Mouse (Mus musculus): ENCODE data around the gene Nat9.

Gene Nat9

GRCm38 (mm10) chr11:115179191-115179590 lies 8.5 kb downstream of the Nat9 start:
- Histone ChIP-seq H3K9me3 (ENCODE audit: low read length) (no peaks in the 10 kb centered on the region), H3K27me3 (ENCODE audit: insufficient read depth, low read length) (no peaks in the 10 kb centered on the region), H3K4me3 (replicated peaks; ENCODE audit: low read length) (no peak overlapping the region), H3K36me3 (ENCODE audit: insufficient read depth, low read length) (peaks cover 76% of the 10 kb centered on the region), H3K4me1 (replicated peaks; ENCODE audit: low read depth, low read length) (peaks cover 60% of the 10 kb centered on the region)
- TF ChIP-seq CTCF (conservative IDR thresholded peaks at IDR 0.05; ENCODE audit: low read length), result no peak
- no peak for TF ChIP-seq NANOG (IDR thresholded peaks at IDR 0.05; ENCODE audit: borderline replicate concordance, low read length)
- TF ChIP-seq POU5F1 (IDR thresholded peaks at IDR 0.05; ENCODE audit: borderline replicate concordance, low read length), result no peak

- TF ChIP-seq POU5F1 (IDR thresholded peaks at IDR 0.05; ENCODE audit: borderline replicate concordance, low read length) (no peak), NANOG (IDR thresholded peaks at IDR 0.05; ENCODE audit: borderline replicate concordance, low read length) (no peak), CTCF (conservative IDR thresholded peaks at IDR 0.05; ENCODE audit: low read length) (no peak)
- Histone ChIP-seq H3K27me3 (ENCODE audit: insufficient read depth, low read length) (no peaks in the 10 kb centered on the region), H3K4me3 (replicated peaks; ENCODE audit: low read length) (no peak overlapping the region), H3K9me3 (ENCODE audit: low read length) (no peaks in the 10 kb centered on the region), H3K36me3 (ENCODE audit: insufficient read depth, low read length) (peaks cover 75% of the 10 kb centered on the region), H3K4me1 (replicated peaks; ENCODE audit: low read depth, low read length) (peaks cover 64% of the 10 kb centered on the region)
These were observed 8.9 kb downstream of the Nat9 start for GRCm38 (mm10) chr11:115178766-115179165.

GRCm38 (mm10) chr11:115177559-115178195 lies 10.0 kb downstream of the Nat9 start:
- peaks cover 65% of the 10 kb centered on the region for H3K36me3 ChIP-seq (ENCODE audit: insufficient read depth, low read length)
- H3K9me3 ChIP-seq (ENCODE audit: low read length), result no peaks in the 10 kb centered on the region
- TF ChIP-seq CTCF (conservative IDR thresholded peaks at IDR 0.05; ENCODE audit: low read length), result no peak
- TF ChIP-seq POU5F1 (IDR thresholded peaks at IDR 0.05; ENCODE audit: borderline replicate concordance, low read length), result no peak
- no peak for TF ChIP-seq NANOG (IDR thresholded peaks at IDR 0.05; ENCODE audit: borderline replicate concordance, low read length)
- H3K4me3 ChIP-seq (replicated peaks; ENCODE audit: low read length), result no peak overlapping the region
- no peaks in the 10 kb centered on the region for H3K27me3 ChIP-seq (ENCODE audit: insufficient read depth, low read length)
- H3K4me1 ChIP-seq (replicated peaks; ENCODE audit: low read depth, low read length), result peaks cover 73% of the 10 kb centered on the region

- peaks cover 75% of the 10 kb centered on the region for H3K4me1 ChIP-seq (replicated peaks; ENCODE audit: low read depth, low read length)
- peaks cover 60% of the 10 kb centered on the region for H3K36me3 ChIP-seq (ENCODE audit: insufficient read depth, low read length)
- H3K9me3 ChIP-seq (ENCODE audit: low read length), result no peaks in the 10 kb centered on the region
- no peaks in the 10 kb centered on the region for H3K27me3 ChIP-seq (ENCODE audit: insufficient read depth, low read length)
- TF ChIP-seq CTCF (conservative IDR thresholded peaks at IDR 0.05; ENCODE audit: low read length), result no peak
- TF ChIP-seq POU5F1 (IDR thresholded peaks at IDR 0.05; ENCODE audit: borderline replicate concordance, low read length), result no peak
- no peak for TF ChIP-seq NANOG (IDR thresholded peaks at IDR 0.05; ENCODE audit: borderline replicate concordance, low read length)
- no peak overlapping the region; the same call in 1 of the 2 replicates for H3K4me3 ChIP-seq (replicated peaks; ENCODE audit: low read length)
These were observed 11.1 kb downstream of the Nat9 start for GRCm38 (mm10) chr11:115176399-115177190.

GRCm38 (mm10) chr11:115173549-115174339 lies 13.9 kb downstream of the Nat9 start:
- no peaks in the 10 kb centered on the region for H3K27me3 ChIP-seq (ENCODE audit: insufficient read depth, low read length)
- H3K36me3 ChIP-seq (ENCODE audit: insufficient read depth, low read length), result peaks cover 48% of the 10 kb centered on the region
- peak overlapping the region; percentile 59 for H3K4me3 ChIP-seq (replicated peaks; ENCODE audit: low read length)
- H3K9me3 ChIP-seq (ENCODE audit: low read length), result no peaks in the 10 kb centered on the region
- TF ChIP-seq NANOG (IDR thresholded peaks at IDR 0.05; ENCODE audit: borderline replicate concordance, low read length), result no peak
- TF ChIP-seq CTCF (conservative IDR thresholded peaks at IDR 0.05; ENCODE audit: low read length), result no peak
- no peak for TF ChIP-seq POU5F1 (IDR thresholded peaks at IDR 0.05; ENCODE audit: borderline replicate concordance, low read length)
- H3K4me1 ChIP-seq (replicated peaks; ENCODE audit: low read depth, low read length), result peaks cover 83% of the 10 kb centered on the region

GRCm38 (mm10) chr11:115172825-115173287 lies 14.8 kb downstream of the Nat9 start:
- peaks cover 47% of the 10 kb centered on the region for H3K36me3 ChIP-seq (ENCODE audit: insufficient read depth, low read length)
- H3K9me3 ChIP-seq (ENCODE audit: low read length), result no peaks in the 10 kb centered on the region
- H3K27me3 ChIP-seq (ENCODE audit: insufficient read depth, low read length), result no peaks in the 10 kb centered on the region
- peak overlapping the region; percentile 45; the same call in 1 of the 2 replicates for H3K4me3 ChIP-seq (replicated peaks; ENCODE audit: low read length)
- H3K4me1 ChIP-seq (replicated peaks; ENCODE audit: low read depth, low read length), result peaks cover 84% of the 10 kb centered on the region
- no peak for TF ChIP-seq POU5F1 (IDR thresholded peaks at IDR 0.05; ENCODE audit: borderline replicate concordance, low read length)
- no peak for TF ChIP-seq CTCF (conservative IDR thresholded peaks at IDR 0.05; ENCODE audit: low read length)
- no peak for TF ChIP-seq NANOG (IDR thresholded peaks at IDR 0.05; ENCODE audit: borderline replicate concordance, low read length)

GRCm38 (mm10) chr11:115171125-115171524 lies 16.5 kb downstream of the Nat9 start:
- TF ChIP-seq CTCF (conservative IDR thresholded peaks at IDR 0.05; ENCODE audit: low read length), result no peak
- TF ChIP-seq POU5F1 (IDR thresholded peaks at IDR 0.05; ENCODE audit: borderline replicate concordance, low read length), result no peak
- no peak for TF ChIP-seq NANOG (IDR thresholded peaks at IDR 0.05; ENCODE audit: borderline replicate concordance, low read length)
- peaks cover 46% of the 10 kb centered on the region for H3K36me3 ChIP-seq (ENCODE audit: insufficient read depth, low read length)
- H3K4me1 ChIP-seq (replicated peaks; ENCODE audit: low read depth, low read length), result peaks cover 78% of the 10 kb centered on the region
- H3K9me3 ChIP-seq (ENCODE audit: low read length), result no peaks in the 10 kb centered on the region
- H3K27me3 ChIP-seq (ENCODE audit: insufficient read depth, low read length), result 0 out of 2 replicates have a peak, but pooled peaks cover 1% of the 10 kb centered on the region
- no peak overlapping the region for H3K4me3 ChIP-seq (replicated peaks; ENCODE audit: low read length)

GRCm38 (mm10) chr11:115169430-115169829 lies 18.2 kb downstream of the Nat9 start:
- peaks cover 16% of the 10 kb centered on the region for H3K27me3 ChIP-seq (ENCODE audit: insufficient read depth, low read length)
- TF ChIP-seq CTCF (conservative IDR thresholded peaks at IDR 0.05; ENCODE audit: low read length) (no peak), POU5F1 (IDR thresholded peaks at IDR 0.05; ENCODE audit: borderline replicate concordance, low read length) (no peak), NANOG (IDR thresholded peaks at IDR 0.05; ENCODE audit: borderline replicate concordance, low read length) (no peak)
- H3K4me3 ChIP-seq (replicated peaks; ENCODE audit: low read length), result no peak overlapping the region
- H3K9me3 ChIP-seq (ENCODE audit: low read length), result no peaks in the 10 kb centered on the region
- peaks cover 49% of the 10 kb centered on the region for H3K36me3 ChIP-seq (ENCODE audit: insufficient read depth, low read length)
- H3K4me1 ChIP-seq (replicated peaks; ENCODE audit: low read depth, low read length), result peaks cover 77% of the 10 kb centered on the region

Data from E14TG2a.4 (cell line).